Mouse (Mus musculus) ES-Bruce4 (cell line): ENCODE results near the gene Taf8.

Source experiments
- CTCF ChIP-seq: IDR thresholded peaks from one replicate; pipeline ENCODE4 v1.8.1; 2011; ENCODE audit warnings: low read depth, low read length
- POLR2A ChIP-seq: IDR thresholded peaks from one replicate; pipeline ENCODE4 v1.8.1; 2011; ENCODE audit warnings: low read length; ENCODE audit not compliant: insufficient read depth

DNA sequence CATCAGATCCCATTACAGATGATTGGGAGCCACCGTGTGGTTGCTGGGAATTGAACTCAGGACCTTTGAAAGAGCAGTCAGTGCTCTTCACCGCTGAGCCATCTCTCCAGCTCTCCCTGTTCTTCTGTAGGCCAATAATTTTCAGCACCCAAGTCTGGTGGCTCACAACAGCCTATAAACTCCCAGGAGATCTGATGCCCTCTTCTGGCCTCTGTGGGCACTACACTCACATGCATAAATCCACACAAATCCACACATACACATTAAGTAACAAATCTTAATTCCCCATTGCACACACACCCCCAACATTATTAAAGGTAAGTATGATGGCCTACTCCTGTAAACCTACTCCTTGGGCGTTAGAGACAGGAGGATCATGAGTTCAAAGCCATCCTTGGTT, 14.1 kb upstream of the Taf8 start:
- TF ChIP-seq CTCF (peak; percentile 9), POLR2A (no peak)
